Mouse (Mus musculus): ENCODE data around the gene Cyp8b1. TPM values are rescaled to one million over a fixed set of nuclear protein-coding genes. Genes with fewer than 3 reads are reported as not detected.

The Cyp8b1 gene
- total RNA-seq, 4 experiments from 2014 or later = not detected

- no peak for DNase-seq (ENCODE audit: low spot score in 2 of 2)
Observed at GRCm38 (mm10) chr9:121892057-121892687, 23.9 kb downstream of the Cyp8b1 start.

- DNase-seq (ENCODE audit: low spot score in 2 of 2) = no peak
Observed at GRCm38 (mm10) chr9:121891301-121891700, 24.8 kb downstream of the Cyp8b1 start.

GRCm38 (mm10) chr9:121890441-121890941 is 25.6 kb downstream of the Cyp8b1 start:
- peak in 1 of 2 experiments; percentile 60 for DNase-seq (ENCODE audit: low spot score in 2 of 2)

- no peak for DNase-seq (ENCODE audit: low spot score in 2 of 2)
Observed at GRCm38 (mm10) chr9:121889927-121890440, 26.1 kb downstream of the Cyp8b1 start.

GRCm38 (mm10) chr9:121882015-121882457 is 34.1 kb downstream of the Cyp8b1 start:
- no peak for DNase-seq (ENCODE audit: low spot score in 2 of 2)

GRCm38 (mm10) chr9:121881301-121881700 is 34.8 kb downstream of the Cyp8b1 start:
- DNase-seq (ENCODE audit: low spot score in 2 of 2) = peak in 1 of 2 experiments; percentile 44

- peak in 1 of 2 experiments; percentile 59 for DNase-seq (ENCODE audit: low spot score in 2 of 2)
Observed at GRCm38 (mm10) chr9:121880840-121881239, 35.3 kb downstream of the Cyp8b1 start.

- DNase-seq (ENCODE audit: low spot score in 2 of 2) = peak; percentile 38 to 39
Observed at GRCm38 (mm10) chr9:121877052-121877740, 38.9 kb downstream of the Cyp8b1 start.

GRCm38 (mm10) chr9:121873578-121873977 is 42.5 kb downstream of the Cyp8b1 start:
- no peak for DNase-seq (ENCODE audit: low spot score in 2 of 2)

GRCm38 (mm10) chr9:121872062-121872683 is 43.9 kb downstream of the Cyp8b1 start:
- no peak for DNase-seq (ENCODE audit: low spot score in 2 of 2)

GRCm38 (mm10) chr9:121869973-121870515 is 46.1 kb downstream of the Cyp8b1 start:
- no peak for DNase-seq (ENCODE audit: low spot score in 2 of 2)

- no peak for DNase-seq (ENCODE audit: low spot score in 2 of 2)
Observed at GRCm38 (mm10) chr9:121869432-121869831, 46.7 kb downstream of the Cyp8b1 start.

GRCm38 (mm10) chr9:121868236-121868635 is 47.9 kb downstream of the Cyp8b1 start:
- DNase-seq (ENCODE audit: low spot score in 2 of 2) = no peak

- DNase-seq (ENCODE audit: low spot score in 2 of 2) = no peak
Observed at GRCm38 (mm10) chr9:121867632-121868031, 48.5 kb downstream of the Cyp8b1 start.

GRCm38 (mm10) chr9:121865425-121866008 is 50.6 kb downstream of the Cyp8b1 start:
- no peak for DNase-seq (ENCODE audit: low spot score in 2 of 2)

- no peak for DNase-seq (ENCODE audit: low spot score in 2 of 2)
Observed at GRCm38 (mm10) chr9:121864837-121865236, 51.3 kb downstream of the Cyp8b1 start.

Other genes starting within 250 kb of the Cyp8b1 start
- gene Sec22c, start 210.8 kb downstream of the Cyp8b1 start, total RNA-seq (2022) = 10 to 100 TPM; 24.9 to 28.6 (median 26.6) TPM
- 10 to 100 TPM; 77.1 to 81.7 (median 78.5) TPM for gene Ss18l2, start 206.0 kb downstream of the Cyp8b1 start, total RNA-seq (2022)
- 100 to 1,000 TPM in 1 of 4 experiments, 10 to 100 TPM in 3; 89.5 to 103 (median 92.6) TPM for gene Nktr, start 197.1 kb downstream of the Cyp8b1 start, total RNA-seq (2022)
- 100 to 1,000 TPM in 3 of 4 experiments, 10 to 100 TPM in 1; 96.9 to 107 (median 105) TPM for gene Zfp651, start 157.0 kb downstream of the Cyp8b1 start, total RNA-seq (2022)
- gene Klhl40, start 138.7 kb downstream of the Cyp8b1 start, total RNA-seq (2022) = 10 to 100 TPM in 1 of 4 experiments, 1 to 10 TPM in 3; 7.6 to 10.9 (median 8.8) TPM
- 10 to 100 TPM; 18.6 to 24.6 (median 23.2) TPM for gene Hhatl, start 123.8 kb downstream of the Cyp8b1 start, total RNA-seq (2022)
- gene Ccdc13, start 76.8 kb downstream of the Cyp8b1 start, total RNA-seq (2022) = 1 to 10 TPM; 6.1 to 7.6 (median 6.5) TPM
- gene Higd1a, start 57.9 kb downstream of the Cyp8b1 start, total RNA-seq (2022) = 100 to 1,000 TPM in 1 of 4 experiments, 10 to 100 TPM in 3; 86.5 to 102 (median 89.7) TPM
- gene Ackr2, start 17.9 kb downstream of the Cyp8b1 start, total RNA-seq (2022) = 10 to 100 TPM in 1 of 4 experiments, 1 to 10 TPM in 3; 4.5 to 11.2 (median 5.5) TPM
- 1 to 10 TPM; 5.1 to 6.9 (median 6.5) TPM for gene Fam198a, start 34.7 kb upstream of the Cyp8b1 start, total RNA-seq (2022)
- gene Pomgnt2, start 80.8 kb upstream of the Cyp8b1 start, total RNA-seq (2022) = 10 to 100 TPM; 40.1 to 46.1 (median 41.8) TPM
- 100 to 1,000 TPM; 105 to 111 (median 109) TPM for gene Snrk, start 201.0 kb upstream of the Cyp8b1 start, total RNA-seq (2022)

Measured in left cerebral cortex, adult 8-10 months (tissue).